Mouse (Mus musculus) G1E-ER4 (cell line): ENCODE measurements around the gene E130208F15Rik. TPM values are rescaled to one million over a fixed set of nuclear protein-coding genes. Genes with fewer than 3 reads are reported as not detected.

Source experiments
- GATA1 ChIP-seq: IDR thresholded peaks from one replicate; pipeline ENCODE4 v1.8.0; 2012; ENCODE audit warnings: low read length, inconsistent platforms
- polyA plus RNA-seq: library from polyadenylated mRNA; stranded (reverse); fragments of >175 nt; gene quantifications from 2 replicates; pipeline ENCODE4 v1.2.3, GENCODE M21; 2012

Gene E130208F15Rik
- polyA plus RNA-seq, 1 experiment: 0.44 TPM

- TF ChIP-seq GATA1: no peak
Observed at GRCm38 (mm10) chr7:30322285-30322667, 736 bp downstream of the E130208F15Rik start.

- TF ChIP-seq GATA1: no peak
Observed at GRCm38 (mm10) chr7:30322865-30323264, 1.3 kb downstream of the E130208F15Rik start.

- TF ChIP-seq GATA1: no peak
Observed at GRCm38 (mm10) chr7:30323795-30324194, 2.3 kb downstream of the E130208F15Rik start, which contains the start of gene Sdhaf1. Sdhaf1 (minus strand) TSS chr7:30323895.

GRCm38 (mm10) chr7:30324300-30324944 is 2.9 kb downstream of the E130208F15Rik start:
- TF ChIP-seq GATA1: no peak

- TF ChIP-seq GATA1: no peak
Observed at GRCm38 (mm10) chr7:30325364-30325763, 3.8 kb downstream of the E130208F15Rik start.

- no peak for TF ChIP-seq GATA1
Observed at GRCm38 (mm10) chr7:30326427-30326826, 4.9 kb downstream of the E130208F15Rik start.

- TF ChIP-seq GATA1: no peak
Observed at GRCm38 (mm10) chr7:30327140-30327539, 5.6 kb downstream of the E130208F15Rik start.

- no peak for TF ChIP-seq GATA1
Observed at GRCm38 (mm10) chr7:30328379-30328778, 6.8 kb downstream of the E130208F15Rik start.

- no peak for TF ChIP-seq GATA1
Observed at GRCm38 (mm10) chr7:30331887-30332286, 10.3 kb downstream of the E130208F15Rik start.

- no peak for TF ChIP-seq GATA1
Observed at GRCm38 (mm10) chr7:30332622-30333259, 11.2 kb downstream of the E130208F15Rik start.

- TF ChIP-seq GATA1: no peak
Observed at GRCm38 (mm10) chr7:30333436-30333835, 11.9 kb downstream of the E130208F15Rik start.

- no peak for TF ChIP-seq GATA1
Observed at GRCm38 (mm10) chr7:30334563-30334962, 13.0 kb downstream of the E130208F15Rik start.

GRCm38 (mm10) chr7:30335688-30336087 is 14.1 kb downstream of the E130208F15Rik start:
- TF ChIP-seq GATA1: no peak

- no peak for TF ChIP-seq GATA1
Observed at GRCm38 (mm10) chr7:30336384-30336783, 14.8 kb downstream of the E130208F15Rik start.

- no peak for TF ChIP-seq GATA1
Observed at GRCm38 (mm10) chr7:30339432-30340109, 18.0 kb downstream of the E130208F15Rik start.

- TF ChIP-seq GATA1: no peak
Observed at GRCm38 (mm10) chr7:30346635-30347379, 25.3 kb downstream of the E130208F15Rik start.

- TF ChIP-seq GATA1: no peak
Observed at GRCm38 (mm10) chr7:30347828-30348227, 26.3 kb downstream of the E130208F15Rik start.
